Mouse (Mus musculus): ENCODE measurements around the gene Nit1.

DNA sequence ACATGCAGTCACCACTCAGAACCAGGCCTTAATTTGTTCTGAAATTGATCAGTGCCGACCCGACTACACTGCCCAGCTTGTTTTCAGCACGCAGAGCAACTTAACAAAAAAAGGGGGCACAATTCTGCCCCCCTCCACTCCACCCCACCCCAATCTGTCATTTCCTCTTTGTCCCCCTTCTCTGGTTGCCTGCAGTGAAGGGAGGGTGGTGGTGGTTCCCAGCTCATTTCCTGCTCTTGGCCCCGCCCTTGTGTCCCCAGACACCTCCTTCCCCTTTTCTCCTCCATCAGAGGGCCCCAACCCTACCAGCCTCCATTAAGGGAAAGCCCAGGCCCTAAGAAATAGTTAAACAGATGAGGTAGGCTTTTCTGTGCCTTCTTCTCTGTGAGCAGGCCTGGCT lies 44.7 kb upstream of the Nit1 start:
- no peak for TF ChIP-seq CTCF (IDR thresholded peaks at IDR 0.05; ENCODE audit: extremely low read depth, insufficient read length, insufficient replicate concordance, low read depth, low read length)
- no peak for TF ChIP-seq POLR2A (IDR thresholded peaks at IDR 0.05; ENCODE audit: low read depth, low read length)
